Mouse (Mus musculus) ES-E14 (cell line): ENCODE results near the gene Dok3.

Experiments used
- CHD2 ChIP-seq: IDR thresholded peaks from 2 replicates; pipeline ENCODE4 v1.6.1; 2014; ENCODE audit warnings: mild to moderate bottlenecking, low read depth, low read length, inconsistent platforms
- HCFC1 ChIP-seq: IDR thresholded peaks from 2 replicates; pipeline ENCODE4 v1.6.1; 2012; ENCODE audit warnings: low read length, inconsistent platforms, borderline replicate concordance; ENCODE audit not compliant: insufficient read depth
- MAFK ChIP-seq: IDR thresholded peaks from 2 replicates; pipeline ENCODE4 v1.6.1; 2014; ENCODE audit warnings: mild to moderate bottlenecking, low read depth, low read length, inconsistent platforms; ENCODE audit not compliant: insufficient read depth
- ZC3H11A ChIP-seq: IDR thresholded peaks from 2 replicates; pipeline ENCODE4 v1.6.1; 2012; ENCODE audit warnings: low read depth, mild to moderate bottlenecking, inconsistent platforms, low read length, borderline replicate concordance
- ZNF384 ChIP-seq: IDR thresholded peaks from 2 replicates; pipeline ENCODE4 v1.6.1; 2012; ENCODE audit warnings: low read depth, low read length, inconsistent platforms

GRCm38 (mm10) chr13:55512379-55513031 is 16.6 kb downstream of the Dok3 start:
- TF ChIP-seq CHD2 (no peak), HCFC1 (no peak), ZC3H11A (no peak), MAFK (no peak), ZNF384 (no peak)
